Mouse (Mus musculus) liver, adult (tissue): ENCODE results near the gene Hipk2.

Experiments
- GATA4 ChIP-seq: IDR thresholded peaks from 2 replicates; pipeline ENCODE4 v1.6.1; 2014; ENCODE audit warnings: mild to moderate bottlenecking, low read length; ENCODE audit not compliant: insufficient replicate concordance

Hipk2 gene

DNA sequence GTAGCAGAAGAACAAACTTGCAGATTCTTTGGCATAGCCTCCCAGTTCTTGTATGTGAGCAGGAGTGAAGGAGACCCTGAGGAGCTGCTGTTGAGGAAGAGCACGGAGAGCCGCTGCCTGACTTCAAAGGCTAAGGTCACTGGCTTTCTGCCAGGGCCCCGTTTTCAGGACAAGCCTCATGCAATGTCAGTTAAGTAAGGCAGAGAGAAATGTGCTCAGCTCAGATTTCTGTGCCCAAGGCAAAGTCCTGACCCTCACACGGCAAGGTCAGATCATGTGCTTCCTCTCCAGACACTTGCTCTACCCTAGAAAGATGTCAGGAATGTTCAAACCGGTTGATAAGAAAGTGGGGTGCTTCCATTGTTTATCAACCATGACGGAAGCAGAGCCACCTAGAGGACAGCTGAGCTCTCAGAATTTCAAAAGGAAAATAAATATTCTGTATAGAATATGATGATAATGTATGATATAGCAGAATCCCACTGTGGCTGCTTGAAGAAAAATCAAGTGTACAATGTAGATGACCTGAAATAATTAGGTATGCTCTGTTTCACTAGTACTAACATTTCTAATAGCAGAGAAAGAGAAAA lies 173.1 kb downstream of the Hipk2 start:
- TF ChIP-seq GATA4: peak; percentile 21; the same call in 1 of the 2 replicates

GRCm38 (mm10) chr6:38701421-38701820 lies 174.5 kb downstream of the Hipk2 start:
- TF ChIP-seq GATA4: no peak

GRCm38 (mm10) chr6:38698233-38698889 lies 177.6 kb downstream of the Hipk2 start:
- TF ChIP-seq GATA4: no peak

- no peak for TF ChIP-seq GATA4
These were observed 179.4 kb downstream of the Hipk2 start for GRCm38 (mm10) chr6:38696570-38696969.

DNA sequence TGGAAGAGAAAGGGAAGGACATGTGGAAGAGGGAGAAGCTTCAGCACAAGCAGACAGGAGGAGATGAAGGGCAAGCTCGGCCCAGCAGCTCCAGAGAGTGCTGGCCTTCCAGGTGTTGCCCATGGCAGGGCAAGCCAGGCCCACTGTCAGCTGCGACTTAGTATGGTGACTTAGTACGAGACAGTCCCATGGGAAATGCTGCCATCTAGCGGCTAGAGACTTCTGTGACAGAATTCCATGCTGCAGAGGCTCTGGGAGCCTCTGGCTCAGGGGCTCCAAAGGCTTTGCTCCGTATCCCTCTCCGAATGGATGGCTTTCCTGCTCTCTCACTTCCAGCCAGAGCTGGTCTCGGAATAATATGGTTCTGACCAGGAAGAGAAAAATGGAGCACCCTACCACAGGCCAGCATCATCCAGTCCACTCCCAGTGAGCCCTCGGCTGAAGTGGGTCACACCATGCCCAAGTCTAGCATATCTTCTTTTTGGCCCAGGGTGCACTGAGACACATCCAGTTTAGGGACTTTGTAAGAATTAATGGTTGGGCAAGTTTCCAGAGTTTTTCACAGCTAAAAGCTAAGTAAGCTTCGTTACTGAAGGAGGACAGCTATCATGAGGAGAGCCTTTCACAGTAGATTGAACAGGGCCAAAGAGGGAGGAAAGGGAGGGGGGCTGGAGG lies 180.4 kb downstream of the Hipk2 start:
- no peak for TF ChIP-seq GATA4

DNA sequence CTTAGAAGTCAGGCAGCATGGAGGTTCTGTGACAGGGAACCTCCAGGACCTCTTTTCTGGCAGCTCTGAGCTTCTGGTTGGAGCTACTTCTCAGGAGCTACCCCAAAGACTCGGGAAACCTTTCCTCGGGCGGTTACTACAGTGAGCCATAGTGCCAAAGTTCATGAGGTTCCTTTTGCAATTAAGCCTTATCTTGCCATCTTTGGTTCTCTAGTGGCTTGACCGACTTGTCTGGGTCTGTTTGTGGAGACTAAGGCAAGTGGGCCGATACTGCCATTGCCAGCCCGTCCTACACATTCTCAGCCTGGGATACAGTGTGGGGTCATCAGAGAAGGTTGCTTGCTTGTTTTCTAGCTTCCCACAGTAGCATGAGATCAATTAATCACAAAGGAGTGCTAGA lies 183.4 kb downstream of the Hipk2 start:
- TF ChIP-seq GATA4: no peak

DNA sequence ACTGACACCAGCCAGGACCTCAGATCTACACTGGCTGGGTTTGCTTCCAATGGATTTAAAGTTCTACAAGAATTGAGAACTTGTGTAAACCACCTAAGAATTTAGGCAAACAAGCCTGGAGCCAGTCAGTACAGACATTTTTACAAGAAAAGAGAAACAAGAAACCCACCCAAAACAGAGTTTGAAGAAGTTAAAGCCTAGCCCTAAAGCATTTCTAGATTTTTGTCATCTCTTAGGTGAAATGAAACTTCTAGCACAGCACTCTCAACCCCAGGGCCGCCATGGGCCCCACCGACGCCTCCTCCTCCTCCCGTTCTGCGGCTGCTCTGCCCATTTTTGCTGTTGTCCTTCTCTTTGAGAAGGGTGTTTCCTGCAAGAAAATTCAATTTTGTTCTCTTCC lies 184.9 kb downstream of the Hipk2 start:
- no peak for TF ChIP-seq GATA4

- no peak for TF ChIP-seq GATA4
These were observed 185.3 kb downstream of the Hipk2 start for GRCm38 (mm10) chr6:38690615-38691014.

GRCm38 (mm10) chr6:38688841-38689240 lies 187.1 kb downstream of the Hipk2 start:
- TF ChIP-seq GATA4: no peak

DNA sequence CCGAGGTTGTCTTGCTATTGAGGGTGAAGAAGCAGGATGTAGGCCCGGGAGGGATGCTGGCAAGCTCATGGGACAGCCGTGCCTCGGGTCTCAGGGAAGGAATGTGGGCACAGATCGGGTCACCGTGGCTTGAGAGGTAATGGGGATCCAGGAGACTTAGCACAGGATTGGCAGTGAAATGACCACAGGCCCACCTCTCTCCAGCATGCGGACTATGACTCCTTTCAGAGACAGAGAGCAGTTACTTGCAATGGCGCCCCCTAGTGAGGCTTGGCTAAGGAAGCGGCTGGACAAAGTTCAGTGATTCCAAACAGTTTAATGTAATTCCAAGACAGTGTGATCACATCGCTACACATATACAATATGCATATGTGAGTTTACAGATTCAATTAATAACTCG lies 188.7 kb downstream of the Hipk2 start:
- no peak for TF ChIP-seq GATA4

GRCm38 (mm10) chr6:38682532-38682931 lies 193.4 kb downstream of the Hipk2 start:
- no peak for TF ChIP-seq GATA4

DNA sequence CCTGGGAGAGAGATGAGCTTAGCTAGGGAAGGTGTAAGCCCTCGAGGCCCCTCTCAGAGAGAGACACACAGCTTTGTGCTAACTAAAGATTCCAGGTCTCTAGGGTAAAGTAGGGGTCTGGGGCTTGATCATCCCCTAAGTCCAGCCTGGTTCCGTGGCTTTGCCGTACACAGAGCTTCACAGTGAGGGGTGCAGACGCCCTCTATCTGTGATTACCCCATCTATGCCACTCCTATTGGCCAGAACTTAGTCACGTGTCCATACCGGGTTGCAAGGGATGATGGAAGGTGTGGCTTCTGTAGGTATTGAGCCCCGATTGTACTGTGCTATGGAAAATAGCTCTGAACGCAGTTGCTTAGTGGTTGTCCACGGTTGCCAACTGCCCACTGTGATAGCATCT lies 198.3 kb downstream of the Hipk2 start:
- TF ChIP-seq GATA4: no peak

DNA sequence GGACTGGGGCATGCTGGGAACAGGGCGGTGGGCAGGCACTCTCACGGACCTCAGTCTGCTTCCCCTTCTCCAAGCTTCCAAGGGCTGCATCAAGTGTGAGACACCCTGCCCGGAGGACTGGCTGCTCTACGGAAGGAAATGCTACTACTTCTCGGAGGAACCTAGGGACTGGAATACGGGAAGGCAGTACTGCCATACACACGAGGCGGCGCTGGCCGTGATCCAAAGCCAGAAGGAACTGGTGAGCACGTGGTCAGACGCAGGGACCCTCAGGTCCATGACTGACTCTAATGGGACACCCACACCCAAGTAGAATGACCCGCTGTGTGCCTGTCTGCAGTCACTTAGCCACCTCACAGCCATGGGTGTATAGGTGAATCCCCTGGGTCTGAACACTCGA lies 199.2 kb downstream of the Hipk2 start:
- no peak for TF ChIP-seq GATA4

GRCm38 (mm10) chr6:38676217-38676616 lies 199.7 kb downstream of the Hipk2 start:
- TF ChIP-seq GATA4: no peak

GRCm38 (mm10) chr6:38672011-38672410 lies 204.0 kb downstream of the Hipk2 start:
- TF ChIP-seq GATA4: no peak

- no peak for TF ChIP-seq GATA4
These were observed 204.7 kb downstream of the Hipk2 start for GRCm38 (mm10) chr6:38671270-38671669.
